Mouse (Mus musculus) adrenal gland, adult 10 weeks (tissue): ENCODE measurements around the gene Dynlt1c. TPM values are rescaled to one million over a fixed set of nuclear protein-coding genes. Genes with fewer than 3 reads are reported as not detected.

Source experiments
- polyA plus RNA-seq: library from polyadenylated mRNA; stranded (reverse); fragments of 350-450 nt; fragmentation: Illumina TruSeq; extraction: RNeasy Lipid Tissue Mini Kit (QIAGEN cat#74804); gene quantifications from one replicate; pipeline ENCODE4 v1.2.3, GENCODE M21; 2014; ENCODE audit warnings: low read depth, low replicate concordance

Dynlt1c gene
- 11.3 TPM for polyA plus RNA-seq

GRCm38 (mm10) chr17:6601204-6601911 lies at the start of gene Dynlt1c:
TSS of gene Dynlt1c (plus strand) at chr17:6601671.

GRCm38 (mm10) chr17:6655567-6656281 lies 54.3 kb downstream of the Dynlt1c start, which contains the start of gene Dynlt1f:
TSS of gene Dynlt1f (minus strand) at chr17:6655900.

GRCm38 (mm10) chr17:6658801-6659200 lies 57.3 kb downstream of the Dynlt1c start, which contains the start of gene Sytl3:
TSS of gene Sytl3 (plus strand) at chr17:6659093.

Other genes starting within 250 kb of the Dynlt1c start
- gene Dynlt1b, start 171.6 kb upstream of the Dynlt1c start, polyA plus RNA-seq = 66.0 TPM
- 31.5 TPM for gene Dynlt1f, start 54.2 kb downstream of the Dynlt1c start, polyA plus RNA-seq
- not detected for gene Sytl3, start 57.4 kb downstream of the Dynlt1c start, polyA plus RNA-seq
- 7.6 TPM for gene Ezr, start 181.1 kb downstream of the Dynlt1c start, polyA plus RNA-seq